Mouse (Mus musculus) R1 (cell line): Measurements from ENCODE around the gene Lrp10.
A peak's percentile ranks its signal among the peaks of the same experiment; 100 is the strongest.

ENCODE experiments used
- DNase-seq: peaks from one replicate; pipeline ENCODE4 v3.0.0-alpha.2; 2018; ENCODE audit warnings: low read depth, low spot score

The Lrp10 gene

GRCm38 (mm10) chr14:54472671-54473070 is 8.7 kb downstream of the Lrp10 start:
- DNase-seq, result no peak

- DNase-seq, result no peak
These were observed 10.8 kb downstream of the Lrp10 start for GRCm38 (mm10) chr14:54474744-54475143.

GRCm38 (mm10) chr14:54475941-54476844 is 12.3 kb downstream of the Lrp10 start, which contains the start of gene Rem2:
Rem2 (plus strand) TSS chr14:54476100.
- DNase-seq, result peak; percentile 67

GRCm38 (mm10) chr14:54477172-54477909 is 13.4 kb downstream of the Lrp10 start:
- DNase-seq, result no peak

- DNase-seq, result peak; percentile 77
These were observed 15.5 kb downstream of the Lrp10 start for GRCm38 (mm10) chr14:54479451-54479920.

GRCm38 (mm10) chr14:54480673-54481072 is 16.7 kb downstream of the Lrp10 start:
- DNase-seq, result no peak

- no peak for DNase-seq
These were observed 17.5 kb downstream of the Lrp10 start for GRCm38 (mm10) chr14:54481402-54481801.

GRCm38 (mm10) chr14:54482498-54482897 is 18.6 kb downstream of the Lrp10 start:
- peak; percentile 87 for DNase-seq

- DNase-seq, result no peak
These were observed 22.0 kb downstream of the Lrp10 start for GRCm38 (mm10) chr14:54485899-54486298.

- DNase-seq, result no peak
These were observed 23.8 kb downstream of the Lrp10 start for GRCm38 (mm10) chr14:54487732-54488131.

- no peak for DNase-seq
These were observed 24.4 kb downstream of the Lrp10 start for GRCm38 (mm10) chr14:54488350-54488749.

GRCm38 (mm10) chr14:54492345-54493131 is 28.6 kb downstream of the Lrp10 start:
- peak; percentile 97 for DNase-seq

GRCm38 (mm10) chr14:54493236-54493635 is 29.3 kb downstream of the Lrp10 start:
- no peak for DNase-seq

- DNase-seq, result peak; percentile 90
These were observed 30.3 kb downstream of the Lrp10 start for GRCm38 (mm10) chr14:54494234-54494633.

GRCm38 (mm10) chr14:54496706-54497105 is 32.8 kb downstream of the Lrp10 start:
- DNase-seq, result no peak

GRCm38 (mm10) chr14:54499330-54499729 is 35.4 kb downstream of the Lrp10 start:
- DNase-seq, result no peak

GRCm38 (mm10) chr14:54501365-54501764 is 37.4 kb downstream of the Lrp10 start:
- no peak for DNase-seq

GRCm38 (mm10) chr14:54503092-54503491 is 39.2 kb downstream of the Lrp10 start:
- no peak for DNase-seq

GRCm38 (mm10) chr14:54509774-54510173 is 45.8 kb downstream of the Lrp10 start:
- peak; percentile 53 for DNase-seq

- DNase-seq, result no peak
These were observed 52.9 kb downstream of the Lrp10 start for GRCm38 (mm10) chr14:54516710-54517310.
